Mouse (Mus musculus): ENCODE measurements around the gene Gm43552.

GRCm38 (mm10) chr5:65475806-65476205 is 16.8 kb downstream of the Gm43552 start:
- no peak for TF ChIP-seq MYOD1 (IDR thresholded peaks at IDR 0.05; ENCODE audit: control insufficient read depth in 1 of 3, insufficient read length in 2 of 3, low read depth in 2 of 3)
- no peak for TF ChIP-seq POLR2A (IDR thresholded peaks at IDR 0.05; ENCODE audit: insufficient read length, low read depth)
- no peak for TF ChIP-seq POLR2AphosphoS2 (IDR thresholded peaks at IDR 0.05; ENCODE audit: insufficient read length, low read depth)
- no peak for TF ChIP-seq USF1 (IDR thresholded peaks at IDR 0.05; ENCODE audit: low read depth)
- TF ChIP-seq TCF12 (IDR thresholded peaks at IDR 0.05; ENCODE audit: insufficient read depth, poor library complexity, severe bottlenecking): no peak
- TF ChIP-seq MAX (IDR thresholded peaks at IDR 0.05; ENCODE audit: low read depth): no peak
